Mouse (Mus musculus) adrenal gland, postnatal 25 days (tissue): ENCODE data around the gene Tceal1. TPM values are rescaled to one million over a fixed set of nuclear protein-coding genes. Genes with fewer than 3 reads are reported as not detected.
"Not testable (repeated sequence)": the region's sequence is repeated elsewhere in the genome, so short reads cannot be mapped to it uniquely, and the experiment has no call there.

Experiments used
- DNase-seq: peaks from one replicate; pipeline ENCODE4 v3.0.0; 2021; ENCODE audit warnings: mixed read lengths
- long read RNA-seq: library from polyadenylated mRNA; stranded (forward); transcript quantifications from one replicate; pipeline ENCODE4 v2.0.0, GENCODE M21; 2021
- total RNA-seq: library from RNA; stranded (reverse); gene quantifications from 2 replicates; pipeline ENCODE4 v1.2.3, GENCODE M21; 2021

Gene Tceal1
- 8.2 and 10.1 TPM in 2 replicates for total RNA-seq
- long read RNA-seq, transcript Tceal1-201 (2 exons, 2,803 nt), result major isoform, 14 of 15 reads
- long read RNA-seq, partial matches to known transcripts, result 0 of 15 reads
- long read RNA-seq, other reads (novel, unspliced or antisense), result 1 of 15 reads

DNA sequence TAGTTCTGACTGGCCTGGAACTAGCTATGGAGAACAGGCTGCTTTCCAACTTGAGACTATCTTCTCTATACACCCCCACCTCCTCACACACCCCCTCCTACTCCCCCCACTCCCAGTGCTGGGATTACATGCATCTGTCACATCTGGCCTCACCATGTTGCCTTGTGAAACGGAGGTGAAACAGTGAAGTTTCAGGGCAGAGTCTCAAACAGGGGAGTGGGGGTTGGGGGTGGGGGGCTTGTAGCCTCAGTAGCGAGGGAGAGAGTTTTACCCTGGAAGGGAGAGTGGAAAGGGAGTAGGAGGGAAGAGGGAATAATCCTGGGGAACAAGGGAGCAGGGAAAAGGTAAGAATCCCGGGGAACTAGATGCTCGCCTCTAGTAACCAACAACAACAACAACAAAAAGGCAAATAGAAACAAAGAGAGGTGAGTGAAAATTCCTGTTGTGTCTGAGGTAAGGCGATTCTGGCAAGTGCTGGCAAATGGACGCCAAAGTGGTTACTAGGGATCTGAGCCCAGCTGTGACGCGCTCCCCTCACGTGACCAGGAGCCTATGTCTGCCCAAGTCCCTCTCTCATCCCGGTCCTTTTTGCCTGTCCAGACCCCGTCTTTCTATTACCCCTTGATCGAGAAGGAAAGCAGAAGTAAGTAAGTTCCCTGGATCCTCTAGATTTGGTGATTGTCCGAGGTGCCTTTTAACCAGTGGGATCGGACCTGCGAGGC lies at the start of gene Tceal1:
TSS of gene Tceal1 (plus strand) at position 537 of the 722 bp plus-strand sequence.
- peak; percentile 59 for DNase-seq

DNA sequence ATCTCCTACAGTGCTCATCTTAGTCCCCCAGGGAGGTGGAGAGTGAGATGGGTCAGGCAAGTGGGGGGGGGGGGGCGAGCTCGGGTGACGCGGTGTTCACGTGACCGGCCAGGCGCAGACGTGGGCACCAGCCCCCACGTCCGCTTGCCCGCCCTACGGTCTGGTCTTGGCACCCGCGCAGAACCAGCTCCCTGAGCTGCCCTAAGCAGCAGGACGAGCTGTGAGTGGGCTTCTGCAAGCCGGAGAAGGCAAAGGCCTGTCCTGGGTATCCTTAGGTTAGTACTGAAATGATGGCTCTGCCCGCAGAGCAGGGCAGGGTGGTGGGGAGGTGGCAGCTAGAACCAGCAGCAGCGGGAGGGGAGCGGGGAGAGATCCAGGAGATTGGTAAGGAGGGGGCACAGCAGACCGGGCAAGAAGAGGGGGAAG lies 41.5 kb upstream of the Tceal1 start:
- peak; percentile 12 for DNase-seq

DNA sequence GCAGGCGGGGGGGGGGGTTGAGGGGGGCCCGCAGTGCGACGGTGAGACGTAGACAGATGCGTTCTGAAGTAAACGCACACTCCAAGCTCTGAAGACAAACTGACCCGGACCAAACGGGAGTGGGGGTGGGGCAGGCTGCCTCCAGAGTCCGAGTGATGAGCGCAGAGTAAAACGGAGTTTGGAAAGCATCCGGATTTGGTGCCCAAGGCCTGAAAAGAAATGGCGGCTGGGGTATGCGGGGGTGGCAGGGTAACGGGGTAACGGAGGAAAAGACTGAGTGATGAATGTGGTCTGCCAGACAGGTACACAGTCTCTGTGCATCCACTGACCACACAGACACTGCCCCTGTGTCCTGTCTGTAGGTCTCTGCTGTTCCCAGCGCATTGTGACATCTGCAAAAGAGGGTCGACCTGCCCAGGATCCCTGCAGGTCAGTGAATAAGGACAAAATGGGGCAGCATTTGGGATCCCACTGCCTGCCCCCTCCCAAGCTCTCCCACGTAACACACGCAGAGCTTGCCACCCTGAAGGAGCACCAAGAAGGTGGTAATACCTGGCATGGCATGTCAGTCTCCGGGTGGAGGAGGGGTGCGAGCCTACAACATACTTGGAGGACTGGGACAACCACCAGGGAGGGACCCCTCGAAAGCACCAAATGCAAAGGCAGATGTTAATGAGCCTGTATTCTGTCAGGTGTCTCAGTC lies 40.9 kb upstream of the Tceal1 start:
- DNase-seq, result peak; percentile 16

DNA sequence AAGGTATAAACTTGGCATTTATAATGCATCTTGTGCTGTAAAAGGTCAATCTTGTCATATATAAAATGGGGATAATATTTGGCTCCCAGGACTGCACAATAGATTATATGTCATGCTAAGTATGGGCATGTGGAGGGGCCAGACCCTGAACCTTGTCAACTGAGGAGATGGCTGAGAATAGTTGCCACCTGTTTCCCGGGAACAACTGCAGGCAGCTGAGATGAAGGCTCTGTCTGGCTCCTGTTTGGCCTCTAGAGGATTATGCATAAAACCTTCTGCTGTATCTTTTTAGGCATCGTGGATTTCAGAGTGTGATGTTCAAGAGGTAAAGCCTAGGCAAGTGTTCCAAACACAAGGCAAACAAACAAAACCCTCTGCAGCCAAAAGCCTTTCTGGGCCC lies 39.0 kb upstream of the Tceal1 start:
- no peak for DNase-seq

DNA sequence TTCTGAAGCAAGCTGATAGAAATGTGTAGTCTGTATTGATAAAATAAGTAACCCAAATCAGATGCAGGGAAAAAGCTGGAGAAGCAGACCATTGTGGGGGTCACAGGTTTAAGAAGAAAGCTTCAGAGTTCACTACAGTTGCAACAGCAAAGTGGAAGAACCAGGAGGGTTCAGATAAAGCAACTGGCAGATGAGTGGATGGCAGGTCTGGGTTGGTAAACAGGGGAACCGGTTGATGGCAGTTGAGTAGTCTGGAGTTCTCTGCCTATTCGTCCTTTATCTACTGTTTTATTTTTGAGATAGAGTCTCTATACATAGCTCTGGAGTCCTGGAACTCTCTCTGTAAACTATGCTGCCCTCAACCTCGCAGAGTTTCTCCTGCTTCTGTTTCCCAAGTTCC lies 26.8 kb upstream of the Tceal1 start:
- DNase-seq, result no peak

DNA sequence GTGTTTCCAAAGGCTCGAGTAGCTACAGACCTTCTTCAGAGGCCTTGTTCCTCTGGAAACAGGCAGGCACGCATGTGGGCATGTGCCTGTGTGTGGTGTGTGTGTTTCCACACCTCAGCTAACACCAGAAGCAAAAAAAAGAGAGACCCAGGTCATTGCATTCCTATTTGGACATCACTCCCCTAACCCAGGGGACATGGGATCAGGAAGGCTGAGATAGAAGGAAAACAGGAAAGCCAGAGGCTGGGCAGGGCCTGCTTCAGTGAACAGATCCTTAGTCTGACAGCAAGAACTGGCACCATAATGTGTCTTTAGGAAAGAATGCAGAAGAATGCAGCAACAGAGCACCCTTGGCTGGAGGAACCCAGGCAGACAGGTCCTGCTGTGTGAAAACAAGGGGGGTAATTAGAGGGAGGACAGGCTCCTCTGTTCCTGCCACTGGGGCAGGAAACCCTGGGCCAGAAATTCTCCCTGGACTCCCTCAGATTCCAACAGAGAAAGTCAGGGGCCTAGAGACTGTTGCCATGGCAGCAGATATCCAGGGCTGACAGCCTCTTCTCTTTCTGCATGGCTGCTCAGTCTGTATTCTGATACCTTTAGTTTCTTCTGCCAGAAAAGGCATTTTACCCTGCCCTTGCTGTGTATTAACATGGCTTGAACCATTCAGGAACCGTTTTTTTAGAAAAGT lies 16.0 kb upstream of the Tceal1 start:
- DNase-seq, result not testable (repeated sequence)

DNA sequence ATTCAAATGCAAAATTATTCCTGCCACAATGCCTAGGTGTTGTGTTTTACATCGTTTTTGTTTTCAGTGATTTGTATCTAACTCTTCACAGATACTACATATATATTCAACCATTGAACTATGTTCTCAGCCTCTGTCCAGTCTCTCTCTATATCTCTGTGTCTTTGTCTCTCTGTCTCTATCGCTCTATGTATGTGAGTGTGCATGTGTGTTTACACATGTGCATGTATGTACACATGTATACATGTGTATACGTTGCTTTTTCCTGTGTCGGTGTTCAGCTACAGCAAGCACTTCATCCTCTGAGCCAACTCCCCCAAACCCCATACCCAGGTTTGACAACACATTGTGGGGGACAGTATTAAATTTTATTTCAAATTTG lies 15.5 kb upstream of the Tceal1 start:
- no peak for DNase-seq

DNA sequence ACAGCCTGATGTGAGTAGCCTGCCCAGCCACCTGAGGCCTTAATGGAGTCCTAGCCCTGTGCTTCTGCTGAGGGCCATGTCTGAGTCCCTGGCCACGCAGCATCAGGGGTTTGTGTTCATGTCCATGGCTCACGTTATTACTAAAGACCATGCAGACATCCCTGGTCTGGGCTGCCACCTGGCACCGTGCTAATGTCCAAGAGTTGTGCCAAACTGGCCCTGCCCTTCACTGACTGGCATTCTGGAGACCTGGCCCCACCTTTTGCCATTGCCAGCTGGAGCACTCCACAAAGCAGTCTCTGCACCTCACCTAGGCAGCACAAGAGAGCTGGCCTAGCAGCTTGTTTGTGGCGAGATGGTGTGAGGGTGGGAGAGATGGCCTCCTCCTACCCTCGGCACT lies 14.6 kb upstream of the Tceal1 start:
- DNase-seq, result no peak

DNA sequence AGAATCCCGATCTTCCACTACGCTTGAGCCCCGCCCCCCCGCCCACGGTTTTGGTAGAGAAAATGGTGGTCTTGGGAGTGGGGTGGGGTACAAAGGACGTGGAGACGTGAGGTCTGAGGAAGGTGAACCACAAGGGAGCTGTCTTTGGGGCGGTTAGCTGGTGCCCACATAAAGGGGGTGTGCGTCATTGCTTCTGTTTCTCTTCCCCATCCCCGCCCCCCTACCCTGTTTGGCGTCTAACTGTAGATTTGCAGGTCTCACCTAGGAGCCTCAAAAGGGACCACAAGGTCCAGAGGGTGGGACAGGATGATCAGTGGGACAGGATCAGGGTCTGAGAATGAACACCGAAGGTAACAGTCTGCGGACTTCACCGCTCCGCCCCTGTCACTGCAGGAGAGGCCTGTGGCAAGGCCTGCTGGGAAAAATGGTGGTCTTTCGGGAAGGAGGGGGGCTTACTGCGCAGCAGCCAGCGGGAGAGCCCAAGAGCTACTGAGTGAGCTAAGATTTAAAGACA lies 443 bp downstream of the Tceal1 start:
- peak; percentile 26 for DNase-seq

DNA sequence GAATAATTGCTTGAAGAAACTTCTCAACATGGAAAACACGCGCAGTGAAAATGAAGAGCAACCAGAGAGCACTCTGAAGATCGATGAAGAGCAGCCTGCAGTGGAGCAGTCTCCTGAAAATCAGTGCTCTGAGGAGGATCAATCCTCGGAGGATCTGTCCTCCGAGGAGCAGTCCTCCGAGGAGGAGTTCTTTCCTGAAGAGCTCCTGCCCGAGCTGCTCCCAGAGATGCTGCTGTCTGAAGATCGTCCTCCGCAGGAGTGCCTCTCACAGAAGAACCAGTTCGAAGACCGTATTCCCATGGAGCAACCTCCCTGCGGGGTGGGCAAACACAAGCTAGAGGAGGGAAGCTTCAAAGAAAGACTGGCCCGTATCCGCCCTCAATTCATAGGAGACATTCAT lies 1.0 kb downstream of the Tceal1 start:
- DNase-seq, result peak; percentile 1

DNA sequence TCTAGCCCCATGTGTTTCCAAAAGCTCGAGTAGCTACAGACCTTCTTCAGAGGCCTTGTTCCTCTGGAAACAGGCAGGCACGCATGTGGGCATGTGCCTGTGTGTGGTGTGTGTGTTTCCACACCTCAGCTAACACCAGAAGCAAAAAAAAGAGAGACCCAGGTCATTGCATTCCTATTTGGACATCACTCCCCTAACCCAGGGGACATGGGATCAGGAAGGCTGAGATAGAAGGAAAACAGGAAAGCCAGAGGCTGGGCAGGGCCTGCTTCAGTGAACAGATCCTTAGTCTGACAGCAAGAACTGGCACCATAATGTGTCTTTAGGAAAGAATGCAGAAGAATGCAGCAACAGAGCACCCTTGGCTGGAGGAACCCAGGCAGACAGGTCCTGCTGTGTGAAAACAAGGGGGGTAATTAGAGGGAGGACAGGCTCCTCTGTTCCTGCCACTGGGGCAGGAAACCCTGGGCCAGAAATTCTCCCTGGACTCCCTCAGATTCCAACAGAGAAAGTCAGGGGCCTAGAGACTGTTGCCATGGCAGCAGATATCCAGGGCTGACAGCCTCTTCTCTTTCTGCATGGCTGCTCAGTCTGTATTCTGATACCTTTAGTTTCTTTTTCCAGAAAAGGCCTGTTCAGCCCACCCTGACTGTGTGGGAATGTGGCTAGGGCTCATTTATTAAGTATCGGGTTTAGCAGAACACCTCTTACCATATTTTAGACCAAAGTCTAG lies 7.1 kb downstream of the Tceal1 start:
- DNase-seq, result not testable (repeated sequence)

DNA sequence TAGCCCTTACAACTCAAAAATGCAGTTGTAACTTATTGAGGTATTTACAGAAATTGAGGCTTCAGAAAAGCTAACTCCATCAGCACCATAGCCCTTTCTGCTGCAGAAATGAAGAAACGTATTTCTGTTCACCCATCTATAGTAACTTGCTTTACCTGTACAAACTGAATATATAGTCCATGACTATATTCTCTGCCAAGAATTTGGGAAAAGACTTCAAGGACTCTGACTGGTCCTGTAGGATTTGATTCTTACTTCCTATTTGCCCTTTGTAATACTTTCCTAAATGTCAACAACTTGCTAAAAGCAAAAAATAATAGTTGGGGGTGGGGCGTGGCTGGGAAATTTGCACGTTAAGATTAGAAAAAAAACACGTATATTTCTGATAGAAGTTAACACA lies 24.2 kb downstream of the Tceal1 start:
- no peak for DNase-seq

DNA sequence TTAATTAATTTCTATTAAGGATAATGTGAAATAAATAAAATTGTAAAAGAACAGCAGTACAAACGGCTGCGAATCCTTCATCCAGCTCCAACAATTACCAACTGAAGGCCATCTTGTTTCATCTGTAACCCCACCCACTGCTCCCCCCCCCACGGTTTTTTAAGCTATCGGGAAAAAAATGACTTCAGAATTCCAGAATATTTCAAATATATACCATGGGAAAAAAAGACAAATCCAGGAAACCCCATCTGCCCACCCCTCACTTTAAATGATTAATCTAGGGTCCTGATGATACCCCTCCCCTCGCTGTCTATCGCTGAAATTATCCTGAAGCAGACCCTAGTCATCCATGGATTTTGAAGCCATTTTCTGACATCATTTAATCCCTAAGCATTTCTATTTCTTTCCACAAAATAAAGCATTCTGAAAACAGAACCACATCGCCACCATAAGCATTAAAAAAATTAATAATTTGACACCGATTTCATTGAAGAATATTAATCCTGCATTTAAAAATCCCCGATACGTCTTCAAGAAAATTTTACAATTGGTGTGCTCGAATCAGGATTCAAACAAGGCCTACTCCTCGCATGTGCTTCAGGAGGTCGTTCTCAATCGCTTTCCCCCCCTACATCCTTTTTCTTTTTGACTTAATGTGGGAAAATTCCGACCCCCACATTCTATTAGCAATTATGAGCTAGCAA lies 32.5 kb downstream of the Tceal1 start:
- no peak for DNase-seq

DNA sequence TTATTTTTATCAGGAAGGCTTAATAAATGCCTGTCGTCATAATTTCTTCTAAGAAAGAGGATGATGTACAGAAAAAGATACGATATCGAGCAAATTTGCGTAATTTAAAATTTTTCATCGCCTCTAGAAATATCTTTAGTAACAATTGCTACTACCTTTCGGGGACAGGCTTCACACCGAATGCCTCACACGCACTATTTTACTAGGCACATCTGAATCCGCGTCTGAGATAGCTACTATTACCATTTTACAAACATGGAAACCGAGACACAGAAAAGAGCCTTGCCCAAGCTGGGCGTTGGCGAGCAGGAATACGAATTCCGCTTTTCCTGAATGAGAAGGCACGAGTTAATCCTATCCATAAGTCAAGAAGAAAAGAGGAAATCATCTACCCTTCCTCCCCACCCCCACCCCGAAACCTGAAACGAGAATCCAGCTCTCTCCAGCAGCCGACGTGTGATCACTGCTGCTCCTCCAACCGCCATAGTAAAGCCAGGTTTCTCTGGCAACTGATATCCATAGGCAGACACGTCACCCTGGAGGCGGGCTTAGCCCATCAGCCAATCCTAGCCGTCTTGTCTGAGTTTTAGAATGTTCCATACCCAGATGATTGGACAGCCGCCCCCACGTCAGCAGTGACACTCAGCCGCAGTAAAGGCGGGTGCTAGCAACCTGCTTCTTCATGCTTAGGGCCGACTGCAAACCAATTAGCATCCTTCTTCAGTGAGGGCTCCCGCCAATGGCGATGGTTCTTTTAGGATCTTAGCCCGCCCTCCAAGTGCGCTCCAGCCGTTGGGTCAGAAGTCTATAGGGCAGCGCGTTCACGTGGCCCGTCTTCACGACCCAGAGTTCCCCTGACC lies 33.2 kb downstream of the Tceal1 start:
- DNase-seq, result peak; percentile 84

DNA sequence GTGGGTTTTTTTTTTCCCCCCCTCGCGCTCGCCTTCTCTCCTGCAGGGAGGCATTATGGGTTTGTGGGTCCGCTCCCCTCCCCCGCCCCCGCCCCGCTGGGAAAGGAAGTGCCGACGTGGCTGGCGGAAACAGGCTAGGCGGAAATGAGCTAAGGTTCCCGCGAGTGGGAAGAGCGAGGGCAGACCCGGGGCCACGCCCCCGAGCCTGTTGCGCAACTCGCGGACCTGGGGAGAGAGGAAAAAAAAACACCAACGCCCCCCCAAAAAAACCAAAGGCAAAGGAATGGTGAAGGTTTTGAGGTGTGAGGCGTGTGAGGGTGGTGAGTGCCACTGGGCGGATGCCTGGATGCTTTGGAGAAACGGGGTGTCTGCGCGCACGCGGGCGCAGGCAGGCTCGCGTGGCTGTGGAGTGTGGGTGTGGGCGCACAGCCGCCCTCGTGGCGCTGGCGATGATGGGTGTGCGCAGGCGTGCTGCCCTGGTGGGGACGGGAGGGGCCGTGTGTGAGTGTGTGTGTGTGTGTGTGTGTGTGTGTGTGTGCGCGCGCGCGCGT lies 33.9 kb downstream of the Tceal1 start:
- DNase-seq, result peak; percentile 79

DNA sequence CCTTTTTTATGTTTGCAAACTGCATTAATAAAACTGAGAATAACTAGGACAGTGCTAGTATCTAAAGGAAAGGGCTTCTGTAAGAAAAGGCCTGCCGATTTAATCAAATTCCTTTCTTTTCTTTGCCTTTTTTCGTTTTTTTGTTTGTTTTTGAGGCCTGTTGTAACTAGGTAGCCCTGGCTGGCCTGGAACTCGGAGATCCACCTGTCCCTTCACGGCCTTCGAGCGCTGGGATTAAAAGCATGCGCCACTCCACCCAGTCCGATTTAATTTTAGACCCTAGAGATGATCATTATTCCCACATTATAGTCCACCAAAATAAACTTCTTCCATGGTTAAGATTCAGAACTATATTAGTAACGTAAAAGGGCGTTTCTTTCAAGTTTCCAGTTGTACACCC lies 34.5 kb downstream of the Tceal1 start:
- no peak for DNase-seq

DNA sequence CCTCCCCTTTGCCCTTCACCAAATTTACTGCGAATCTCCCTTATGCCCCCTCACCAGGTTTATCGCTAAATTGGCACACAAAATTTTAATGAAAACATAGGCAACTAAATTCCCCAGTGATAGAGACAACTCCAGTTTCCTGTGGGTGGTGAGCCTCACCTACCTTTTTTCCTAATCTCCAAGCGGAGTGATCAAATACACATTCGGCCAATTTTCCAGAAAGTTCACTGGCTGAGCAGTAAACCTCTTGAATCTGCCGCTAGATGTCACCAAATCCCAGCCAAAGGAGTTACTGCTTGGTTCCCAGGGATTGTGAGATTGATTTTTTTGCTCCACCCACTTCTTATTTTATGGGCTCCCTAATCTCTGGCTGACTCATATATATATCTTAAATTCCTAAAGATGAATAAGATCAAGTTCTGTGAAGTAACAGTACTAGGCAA lies 34.9 kb downstream of the Tceal1 start:
- peak; percentile 20 for DNase-seq

DNA sequence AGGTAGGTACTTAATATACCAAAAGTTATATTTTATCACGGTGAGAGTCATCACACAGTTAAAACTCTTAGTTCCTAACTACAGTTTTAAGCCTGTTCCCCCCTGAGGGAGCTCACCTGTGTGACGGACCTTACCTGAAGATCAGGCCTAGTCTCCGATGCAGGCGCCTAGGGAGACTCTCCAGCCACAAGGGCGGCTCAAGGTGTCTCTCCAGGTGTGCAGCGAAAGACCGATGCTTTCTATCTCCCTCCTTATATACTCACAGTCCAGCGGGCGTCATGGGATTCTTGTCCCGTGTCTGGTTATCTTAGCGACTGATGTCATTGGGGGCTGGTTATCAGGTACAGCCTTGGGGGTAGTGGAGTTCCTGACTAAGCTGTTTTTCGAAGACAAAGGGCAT lies 35.7 kb downstream of the Tceal1 start, which contains the start of gene Morf4l2:
TSS of gene Morf4l2 (minus strand) at position 232 of the 400 bp plus-strand sequence.
- no peak for DNase-seq

DNA sequence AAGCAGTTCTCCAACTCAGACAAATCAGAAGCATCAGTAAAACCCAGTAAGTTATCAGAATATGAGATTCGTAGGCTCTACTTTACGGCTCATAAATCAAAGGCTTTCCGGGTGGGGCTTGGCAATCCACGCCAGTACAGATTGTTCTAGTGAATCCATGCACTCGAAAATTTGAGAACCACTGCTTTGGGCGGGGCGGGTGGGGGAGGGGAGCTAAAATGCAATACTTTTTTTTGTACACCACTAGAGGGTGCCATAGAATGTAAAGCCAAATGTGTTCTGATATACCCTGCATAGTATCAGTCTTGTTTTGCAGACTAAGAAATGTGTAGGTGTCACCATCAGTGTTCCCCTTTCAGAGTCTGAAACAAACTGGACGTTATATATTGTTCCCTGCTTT lies 36.9 kb downstream of the Tceal1 start:
- DNase-seq, result no peak

DNA sequence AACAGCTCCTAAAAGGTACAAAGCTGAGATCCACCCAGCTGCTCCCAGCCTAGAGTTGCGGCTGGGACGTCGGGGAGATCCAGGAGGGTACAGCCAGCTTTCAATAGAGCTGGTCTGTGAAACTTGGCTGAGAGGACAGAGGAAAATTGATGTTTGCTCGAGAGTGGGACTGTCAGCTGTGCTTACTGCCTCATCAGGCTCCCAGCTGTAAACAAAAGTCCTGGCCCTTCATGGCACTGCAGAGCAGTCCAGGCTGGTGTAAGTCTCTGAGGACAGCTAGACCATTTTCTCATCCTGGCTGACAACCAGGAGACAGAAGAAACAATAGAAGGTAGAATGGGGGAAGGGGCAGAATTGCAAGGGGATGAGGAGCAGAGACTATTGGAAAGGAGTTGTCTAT lies 41.5 kb downstream of the Tceal1 start:
- DNase-seq, result no peak
